Mouse (Mus musculus): Measurements from ENCODE around the gene Psd4.

The Psd4 gene

DNA sequence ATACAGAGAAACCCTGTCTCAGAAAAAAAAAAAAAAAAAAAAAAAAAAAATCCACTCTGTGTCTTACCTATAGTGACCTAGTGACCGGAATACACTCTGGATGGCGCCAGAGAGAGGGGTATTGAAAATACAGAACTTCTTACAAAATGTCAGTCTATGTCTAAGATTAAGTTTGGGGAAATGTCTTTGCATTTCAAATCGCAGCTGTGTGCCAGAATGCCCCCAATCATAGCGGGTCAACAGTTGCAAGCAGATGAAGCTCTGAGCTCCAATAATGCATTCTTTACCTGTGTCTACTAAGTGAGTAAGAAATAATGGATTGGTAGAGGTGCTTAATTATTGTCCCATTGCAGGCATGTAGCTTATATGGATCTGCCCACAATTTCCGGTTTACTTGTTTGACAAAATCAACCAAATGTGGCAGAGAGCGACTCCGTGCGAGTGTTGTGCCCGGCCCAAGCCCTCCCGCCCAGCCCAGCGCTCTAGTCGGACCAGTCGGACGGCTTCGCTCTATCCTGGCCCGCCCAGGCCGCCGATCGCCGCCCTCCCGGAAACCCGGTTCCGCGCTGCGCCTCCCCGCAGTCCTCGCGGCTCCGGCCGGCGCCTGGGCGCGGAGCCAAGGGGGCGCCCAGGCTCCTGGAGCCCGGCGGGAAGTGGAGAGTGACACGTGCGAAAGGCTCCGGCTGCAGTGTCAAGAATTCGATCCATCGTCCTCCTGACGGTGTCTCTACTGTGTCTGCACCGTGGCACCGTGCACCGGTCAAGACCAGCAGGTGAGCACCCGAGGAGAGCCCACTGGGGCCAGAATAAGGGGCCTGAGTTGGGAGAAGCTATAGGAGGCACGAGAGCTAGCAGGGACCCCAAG is at the start of gene Psd4:
TSS of gene Psd4 (plus strand) at position 551 of the 865 bp plus-strand sequence.
- DNase-seq (ENCODE audit: low read depth, low spot score): no peak

DNA sequence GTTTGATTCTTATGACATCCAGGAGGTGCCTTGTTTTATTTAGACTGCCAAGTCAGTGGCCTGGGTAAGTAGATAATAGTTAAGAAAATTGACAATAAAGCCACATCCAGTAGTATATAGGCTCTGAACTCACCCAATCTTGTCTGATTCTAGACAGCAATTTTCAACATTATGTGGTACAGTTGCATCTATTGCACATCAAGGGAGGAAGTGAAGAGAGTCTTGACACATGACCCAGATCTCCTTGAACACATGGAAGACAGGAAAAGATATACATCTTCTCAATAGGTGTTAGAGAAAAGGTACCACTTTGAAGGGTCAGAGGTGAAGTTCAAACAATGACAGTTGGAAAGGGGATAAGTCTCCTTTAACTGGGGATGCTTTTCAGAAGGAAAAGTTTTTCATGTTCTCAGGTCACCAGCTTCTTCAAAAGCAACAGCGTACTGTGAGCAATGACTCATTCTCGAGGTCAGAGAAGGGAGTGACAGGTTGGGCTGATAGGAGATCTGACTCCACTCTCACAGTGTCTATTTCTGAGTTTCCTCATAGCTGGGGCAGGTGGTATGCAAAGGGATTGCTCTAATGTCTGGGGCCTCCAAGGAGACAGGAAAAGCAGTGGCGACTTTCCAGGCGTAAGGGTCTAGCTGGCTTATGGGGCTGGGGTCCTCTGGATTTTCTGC is 49.3 kb upstream of the Psd4 start:
- DNase-seq (ENCODE audit: low read depth, low spot score): no peak

DNA sequence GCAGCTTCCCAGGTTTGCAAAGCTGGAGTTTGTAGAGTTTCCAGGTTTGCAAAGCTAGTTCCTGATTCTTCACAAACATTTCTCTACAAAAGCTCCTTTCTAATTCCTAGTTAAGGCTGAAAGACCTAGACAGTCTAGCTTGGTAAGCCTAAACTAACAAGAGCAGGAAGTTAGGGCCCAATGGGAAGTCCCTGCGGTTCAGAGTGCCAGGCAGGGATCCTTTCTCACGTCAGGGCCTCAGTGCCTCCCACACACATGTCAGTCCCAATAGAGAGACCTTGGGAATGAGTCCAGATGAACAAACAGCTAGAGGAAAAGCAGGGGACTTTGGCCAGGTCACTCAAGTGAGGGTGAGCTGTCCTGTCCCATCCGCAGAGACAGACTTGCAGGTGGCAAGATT is 32.0 kb upstream of the Psd4 start:
- no peak for DNase-seq (ENCODE audit: low read depth, low spot score)

DNA sequence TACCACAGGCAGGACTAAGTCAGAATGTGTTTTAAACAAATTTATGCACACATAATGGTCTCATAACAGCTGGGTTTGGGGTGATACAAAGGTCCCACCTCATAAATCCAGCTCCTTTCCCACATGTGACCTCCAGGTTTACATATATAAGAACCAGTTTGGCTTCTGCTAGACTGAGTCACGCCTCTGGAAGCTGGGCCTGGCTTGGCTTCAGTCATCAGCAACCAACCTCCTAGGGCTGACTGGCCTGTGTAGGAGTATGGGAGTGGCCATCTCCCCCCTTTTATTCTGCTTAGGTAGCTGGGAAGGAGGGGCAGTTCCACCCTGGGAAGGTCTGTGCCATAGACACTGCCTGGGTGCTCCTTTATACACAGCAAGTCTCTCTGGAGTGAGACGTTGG is 30.8 kb upstream of the Psd4 start, which contains the start of gene Il1rn:
TSS of gene Il1rn (plus strand) at position 309 of the 400 bp plus-strand sequence.
- no peak for DNase-seq (ENCODE audit: low read depth, low spot score)

DNA sequence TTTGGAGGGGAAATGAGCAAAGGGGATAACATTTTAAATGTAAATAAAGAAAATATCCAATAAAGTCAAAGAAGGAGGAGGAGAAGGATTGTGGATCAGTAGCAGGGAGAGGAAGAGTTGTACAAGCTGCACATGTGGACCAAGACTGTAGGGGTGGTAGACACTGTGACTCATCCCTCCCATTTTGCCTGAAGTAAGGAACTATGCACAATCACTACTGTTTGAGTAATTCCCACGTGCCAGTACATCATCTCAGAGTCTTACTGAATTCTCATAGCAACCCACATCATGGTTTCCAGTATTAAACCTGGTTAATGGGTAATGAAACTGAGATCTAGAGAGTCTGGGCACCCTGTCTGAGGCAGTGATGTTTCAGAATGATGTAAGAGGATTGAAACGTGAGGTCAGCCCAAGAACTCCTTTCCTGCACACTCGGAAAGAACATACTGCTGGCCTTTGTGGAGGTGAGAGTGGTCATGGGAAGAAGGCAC is 25.9 kb upstream of the Psd4 start:
- no peak for DNase-seq (ENCODE audit: low read depth, low spot score)

DNA sequence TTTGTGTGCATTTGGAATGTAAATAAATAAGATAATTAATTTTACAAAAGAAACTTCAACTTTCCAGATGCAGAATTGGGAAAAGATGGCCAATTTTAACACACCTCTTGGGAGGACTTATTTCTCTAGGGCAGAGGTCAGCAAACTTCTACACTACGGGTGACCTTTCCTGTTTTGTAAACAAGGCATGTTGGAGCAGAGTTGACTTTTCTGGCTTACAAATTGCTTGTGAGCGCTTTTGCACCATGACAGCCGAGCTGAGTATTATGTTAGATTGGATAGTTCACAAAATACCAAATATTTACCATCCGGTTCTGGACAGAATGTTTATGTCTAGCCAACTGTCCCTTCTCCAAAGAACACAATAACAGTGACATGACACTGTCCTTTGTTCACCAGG is 22.8 kb upstream of the Psd4 start:
- no peak for DNase-seq (ENCODE audit: low read depth, low spot score)

DNA sequence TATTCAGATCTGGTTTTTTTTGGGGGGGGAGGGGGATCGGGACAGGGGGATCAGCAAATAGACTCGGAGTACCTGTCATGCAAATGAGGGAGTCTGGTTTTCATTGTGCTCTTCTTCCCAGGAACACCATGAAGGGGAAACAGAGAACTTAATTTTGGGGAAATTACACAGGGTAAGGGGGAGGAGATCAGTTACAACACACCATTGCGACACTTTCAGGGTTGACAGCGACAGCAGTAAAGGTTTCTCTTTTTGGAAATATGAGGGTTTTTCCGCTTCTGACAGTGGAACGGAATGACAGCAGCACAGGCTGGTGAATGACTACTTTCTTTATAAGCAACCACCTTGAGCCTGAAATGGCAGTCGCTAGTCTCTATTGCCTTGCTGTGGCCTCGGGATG is 22.3 kb upstream of the Psd4 start:
- no peak for DNase-seq (ENCODE audit: low read depth, low spot score)

DNA sequence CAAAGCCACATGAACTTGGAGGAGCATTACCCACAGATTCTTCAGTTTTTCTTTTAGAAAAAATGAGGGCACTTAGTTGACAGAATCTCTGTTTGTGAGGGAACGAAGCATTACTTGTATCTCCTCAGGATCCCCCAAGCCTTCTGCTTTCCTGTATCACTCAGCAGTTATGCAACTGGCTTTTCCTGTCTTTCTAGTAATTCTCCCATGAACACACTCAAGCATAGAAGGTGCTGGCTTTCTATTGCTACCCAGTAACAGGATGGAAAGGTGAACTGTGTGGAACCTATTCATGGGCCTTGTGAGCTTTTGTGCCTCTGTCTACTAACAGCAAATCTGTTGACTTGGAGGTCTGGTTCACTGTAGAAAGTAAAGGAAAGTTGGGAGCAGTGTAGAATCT is 19.5 kb upstream of the Psd4 start:
- no peak for DNase-seq (ENCODE audit: low read depth, low spot score)

- DNase-seq (ENCODE audit: low read depth, low spot score): no peak
Measured at GRCm38 (mm10) chr2:24351159-24351558, 16.2 kb upstream of the Psd4 start.

DNA sequence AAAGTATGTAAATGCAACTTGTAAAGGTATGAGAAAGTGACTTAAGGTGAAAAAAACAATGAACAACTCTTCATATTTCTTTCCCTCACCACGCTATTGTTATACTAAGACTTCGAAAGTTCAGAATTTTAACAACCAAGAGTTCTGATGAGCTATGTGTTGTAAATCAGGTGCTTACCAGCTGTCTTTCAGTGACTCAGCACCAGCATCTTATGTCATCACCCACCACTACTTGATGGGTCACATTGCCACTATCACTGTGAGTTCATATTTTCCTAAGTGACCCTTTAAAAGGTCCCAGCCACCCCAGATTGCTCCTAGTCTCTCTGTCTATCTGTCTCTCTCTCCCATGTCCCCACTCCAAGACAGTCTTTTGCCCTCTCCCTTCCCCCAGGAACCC is 14.3 kb upstream of the Psd4 start:
- DNase-seq (ENCODE audit: low read depth, low spot score): no peak

GRCm38 (mm10) chr2:24357642-24358041 is 9.7 kb upstream of the Psd4 start:
- DNase-seq (ENCODE audit: low read depth, low spot score): no peak

DNA sequence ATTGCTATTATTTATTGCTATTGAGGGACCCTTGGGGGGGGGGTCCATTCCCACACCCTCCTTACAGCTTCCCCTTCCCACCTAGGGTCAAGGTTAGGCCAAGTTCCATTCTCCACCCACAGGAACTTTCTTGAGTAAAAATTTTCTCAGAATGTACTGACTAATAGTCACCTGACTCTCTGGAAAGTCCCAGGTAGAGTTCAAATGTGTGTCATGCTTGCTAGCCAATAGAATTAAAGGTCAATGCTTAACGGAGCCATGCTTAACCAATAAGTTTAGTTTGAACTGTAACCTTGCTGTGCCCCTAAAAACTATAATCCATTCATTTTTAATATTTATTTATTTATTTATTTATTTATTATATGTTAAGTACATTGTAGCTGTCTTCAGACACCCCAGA is 8.0 kb upstream of the Psd4 start:
- DNase-seq (ENCODE audit: low read depth, low spot score): no peak

DNA sequence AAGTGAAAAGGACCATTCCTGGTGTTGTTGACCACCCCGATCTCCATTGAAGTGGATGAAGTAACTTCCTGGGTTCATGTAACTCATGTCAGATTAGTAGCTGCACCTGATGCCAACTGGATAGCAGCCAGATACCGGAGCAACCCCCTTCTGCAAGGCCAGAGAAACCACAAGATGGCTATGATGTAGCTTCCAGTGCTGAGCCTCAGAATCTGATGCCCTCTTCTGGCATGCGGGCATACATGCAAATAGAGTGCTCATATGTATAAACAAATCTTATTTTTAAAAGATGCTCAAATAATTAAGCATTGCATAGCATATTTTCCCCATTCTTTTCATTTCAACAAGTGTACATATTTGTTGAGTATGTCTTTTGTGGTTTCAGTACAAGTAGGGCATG is 3.6 kb upstream of the Psd4 start:
- DNase-seq (ENCODE audit: low read depth, low spot score): no peak

GRCm38 (mm10) chr2:24366214-24366975 is 985 bp upstream of the Psd4 start:
- no peak for DNase-seq (ENCODE audit: low read depth, low spot score)

- DNase-seq (ENCODE audit: low read depth, low spot score): no peak
Measured at GRCm38 (mm10) chr2:24367895-24368261, 498 bp downstream of the Psd4 start.

DNA sequence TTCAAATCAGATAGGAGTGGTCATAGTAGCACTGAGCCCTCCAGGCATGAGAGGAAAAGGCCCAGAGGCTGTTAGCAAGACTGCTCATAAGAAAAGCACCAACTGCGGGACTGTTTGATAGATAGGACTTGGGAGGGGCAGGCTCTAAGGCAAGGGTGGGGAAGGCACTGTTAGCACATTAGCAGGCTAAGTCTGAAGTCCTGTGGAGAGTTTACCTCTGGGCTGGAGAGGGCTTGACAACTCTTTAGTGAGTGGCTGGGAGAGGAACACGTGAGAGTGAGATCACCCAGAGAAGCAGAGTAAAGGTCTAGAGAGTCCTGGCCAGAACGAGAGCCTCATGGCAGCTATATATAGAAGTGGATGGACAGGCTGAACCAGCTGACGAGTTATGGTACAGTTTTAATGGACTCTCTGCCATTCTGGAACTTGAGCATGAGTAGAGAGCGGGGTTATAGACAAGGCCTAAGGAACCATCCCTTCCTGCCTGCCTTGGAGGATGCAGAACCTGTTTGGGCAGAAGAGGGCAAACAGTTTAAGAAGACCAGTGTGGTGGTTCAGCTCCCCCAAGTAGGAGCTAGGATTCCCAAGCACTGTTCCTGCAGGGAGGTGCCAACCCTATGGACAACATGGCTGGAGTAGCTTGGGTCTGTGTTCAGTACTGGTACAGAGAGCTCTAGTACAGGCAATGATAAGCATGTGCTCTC is 11.5 kb downstream of the Psd4 start:
- DNase-seq (ENCODE audit: low read depth, low spot score): no peak

- no peak for DNase-seq (ENCODE audit: low read depth, low spot score)
Measured at GRCm38 (mm10) chr2:24382456-24383230, 15.3 kb downstream of the Psd4 start.

- DNase-seq (ENCODE audit: low read depth, low spot score): no peak
Measured at GRCm38 (mm10) chr2:24383636-24384035, 16.3 kb downstream of the Psd4 start.

DNA sequence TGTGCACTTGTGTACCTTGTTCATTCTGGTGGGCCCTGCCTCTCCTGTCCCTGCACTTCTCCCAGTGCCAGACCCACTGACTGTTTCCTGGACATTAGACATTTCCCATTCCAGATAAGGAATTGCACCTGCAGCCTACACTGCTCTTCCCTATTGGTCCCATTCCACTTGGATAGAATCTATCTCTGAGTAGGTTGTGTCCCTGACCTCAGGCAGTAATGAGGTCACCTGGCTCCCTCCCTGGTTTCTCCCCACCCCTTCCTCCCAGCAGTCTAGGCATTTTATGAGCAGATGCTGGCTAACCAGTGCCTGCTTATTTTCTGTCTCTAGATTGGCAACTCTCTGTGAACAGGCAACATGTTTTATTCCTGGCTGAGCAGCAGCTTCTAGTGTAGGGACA is 17.0 kb downstream of the Psd4 start:
- no peak for DNase-seq (ENCODE audit: low read depth, low spot score)

- no peak for DNase-seq (ENCODE audit: low read depth, low spot score)
Measured at GRCm38 (mm10) chr2:24385111-24385961, 18.0 kb downstream of the Psd4 start.
